Mouse (Mus musculus): ENCODE results near the gene Hfe. TPM values are rescaled to one million over a fixed set of nuclear protein-coding genes. Genes with fewer than 3 reads are reported as not detected.
A peak's percentile ranks its signal among the peaks of the same experiment; 100 is the strongest.

Hfe gene
- polyA plus RNA-seq, 1 experiment from 2014 or later = 10.3 TPM

DNA sequence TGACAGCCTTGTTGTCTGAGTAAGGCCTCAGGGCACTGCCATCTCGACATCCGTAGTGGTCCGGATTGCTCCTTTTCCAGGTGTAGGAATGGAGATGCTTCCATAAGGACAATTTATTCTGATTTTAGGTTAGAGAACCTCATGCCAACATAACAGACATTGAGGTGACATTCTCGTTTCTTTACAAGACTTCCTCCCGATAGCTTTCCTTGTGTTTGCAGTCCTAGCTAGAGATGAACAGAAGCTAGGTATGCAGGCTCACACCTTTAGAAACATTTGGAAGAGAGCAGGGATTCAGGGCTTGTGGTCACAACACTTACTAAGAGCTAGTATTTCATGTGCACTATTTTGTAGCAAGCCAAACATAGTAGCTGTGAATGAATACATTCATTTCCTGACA lies 32.6 kb upstream of the Hfe start:
- Histone ChIP-seq H3K36me3 (no peaks in the 10 kb centered on the region), H3K9me3 (no peaks in the 10 kb centered on the region), H3K27me3 (replicated peaks) (no peaks in the 10 kb centered on the region), H3K4me2 (no peak overlapping the region), H3K9ac (0 out of 2 replicates have a peak overlapping the region, but pooled peaks have one; percentile 2), H3K27ac (replicated peaks) (no peak overlapping the region), H3K4me3 (no peak overlapping the region), H3K4me1 (peaks cover 42% of the 10 kb centered on the region)
- 86% methylated on average over 5 of the region's 5 CpGs for WGBS
- no peak for ATAC-seq (ENCODE audit: extremely low read depth, insufficient number of reproducible peaks, low FRiP score, low TSS enrichment)

DNA sequence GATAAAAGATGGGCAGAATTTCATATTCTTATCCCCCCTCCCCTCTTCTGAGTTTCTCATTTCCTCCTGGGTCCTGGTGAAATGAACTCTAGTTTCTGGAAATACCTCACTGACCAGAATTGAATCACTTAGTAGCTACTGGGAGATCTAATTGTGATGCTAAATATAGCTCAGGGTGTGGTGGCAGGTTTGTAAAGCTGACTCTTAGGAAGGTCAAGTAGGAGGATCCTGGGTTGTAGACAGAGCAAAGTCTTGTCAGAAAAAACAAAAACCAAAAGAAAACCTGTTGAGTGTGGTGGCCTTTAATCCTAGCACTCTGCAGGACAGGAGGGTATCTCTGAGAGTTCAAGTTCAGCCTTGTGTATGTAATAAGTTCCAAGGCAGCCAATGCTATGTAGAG lies 31.4 kb upstream of the Hfe start:
- H3K27me3 ChIP-seq (replicated peaks) = no peaks in the 10 kb centered on the region
- H3K4me3 ChIP-seq = no peak overlapping the region
- H3K27ac ChIP-seq (replicated peaks) = 0 out of 2 replicates have a peak overlapping the region, but pooled peaks have one; percentile 28
- no peak for ATAC-seq (ENCODE audit: extremely low read depth, insufficient number of reproducible peaks, low FRiP score, low TSS enrichment)
- peak overlapping the region; percentile 37 for H3K4me2 ChIP-seq
- H3K36me3 ChIP-seq = no peaks in the 10 kb centered on the region
- H3K4me1 ChIP-seq = peaks cover 36% of the 10 kb centered on the region
- H3K9me3 ChIP-seq = no peaks in the 10 kb centered on the region
- H3K9ac ChIP-seq = 0 out of 2 replicates have a peak overlapping the region, but pooled peaks have one; percentile 30

- Histone ChIP-seq H3K27me3 (replicated peaks) (no peaks in the 10 kb centered on the region), H3K9ac (peak overlapping the region; percentile 98; the same call in 1 of the 2 replicates), H3K4me3 (peak overlapping the region; percentile 74; the same call in 1 of the 2 replicates), H3K4me1 (peaks cover 35% of the 10 kb centered on the region), H3K27ac (replicated peaks) (peak overlapping the region; percentile 100; the same call in 1 of the 2 replicates), H3K36me3 (no peaks in the 10 kb centered on the region), H3K9me3 (no peaks in the 10 kb centered on the region), H3K4me2 (peak overlapping the region; percentile 98)
- ATAC-seq (ENCODE audit: extremely low read depth, insufficient number of reproducible peaks, low FRiP score, low TSS enrichment) = no peak
- WGBS = 52% methylated on average over 5 of the region's 5 CpGs
These were observed 30.3 kb upstream of the Hfe start for GRCm38 (mm10) chr13:23740910-23741309.

DNA sequence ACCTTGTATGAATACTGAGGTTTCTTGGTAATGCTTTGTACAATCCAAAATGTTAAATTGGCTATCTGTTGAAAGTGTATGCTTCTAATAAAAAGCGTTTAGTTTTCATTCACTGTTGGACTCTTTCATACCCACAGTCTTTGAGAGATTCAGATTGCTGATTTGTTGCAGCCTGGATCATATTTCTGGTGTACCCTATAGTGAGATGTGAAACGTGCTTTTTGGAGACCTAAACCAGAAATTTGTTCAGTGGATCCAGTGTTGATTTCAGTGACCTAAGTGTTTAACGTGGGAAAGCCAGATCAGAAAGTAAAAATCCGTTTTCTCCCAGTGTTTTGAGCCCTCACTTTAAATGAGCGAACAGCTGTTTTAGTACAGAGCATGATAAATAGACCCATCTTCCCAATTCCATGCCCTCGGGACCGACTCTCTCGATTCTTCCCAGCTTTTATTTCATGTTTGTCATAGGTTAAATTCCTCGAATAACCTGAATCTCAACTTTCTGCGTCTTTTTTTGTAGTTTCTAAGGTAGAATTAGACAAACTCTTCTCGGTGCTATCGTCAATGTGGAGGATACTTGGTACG lies 29.7 kb upstream of the Hfe start:
- no peak for ATAC-seq (ENCODE audit: extremely low read depth, insufficient number of reproducible peaks, low FRiP score, low TSS enrichment)
- Histone ChIP-seq H3K9ac (peak overlapping the region; percentile 98), H3K4me3 (peak overlapping the region; percentile 74), H3K36me3 (no peaks in the 10 kb centered on the region), H3K27me3 (replicated peaks) (no peaks in the 10 kb centered on the region), H3K4me1 (peaks cover 32% of the 10 kb centered on the region), H3K27ac (replicated peaks) (peak overlapping the region; percentile 100), H3K9me3 (no peaks in the 10 kb centered on the region), H3K4me2 (peak overlapping the region; percentile 98)
- 29% methylated on average over 13 of the region's 13 CpGs for WGBS

- peaks cover 32% of the 10 kb centered on the region for H3K4me1 ChIP-seq
- H3K36me3 ChIP-seq = no peaks in the 10 kb centered on the region
- H3K27ac ChIP-seq (replicated peaks) = peak overlapping the region; percentile 100
- peak overlapping the region; percentile 98 for H3K9ac ChIP-seq
- H3K4me2 ChIP-seq = peak overlapping the region; percentile 98
- H3K9me3 ChIP-seq = no peaks in the 10 kb centered on the region
- under 1% methylated on average over 14 of the region's 14 CpGs for WGBS
- no peaks in the 10 kb centered on the region for H3K27me3 ChIP-seq (replicated peaks)
- H3K4me3 ChIP-seq = peak overlapping the region; percentile 74
- no peak for ATAC-seq (ENCODE audit: extremely low read depth, insufficient number of reproducible peaks, low FRiP score, low TSS enrichment)
These were observed 29.2 kb upstream of the Hfe start for GRCm38 (mm10) chr13:23739922-23740252.

GRCm38 (mm10) chr13:23739069-23739921 lies 28.6 kb upstream of the Hfe start:
- Histone ChIP-seq H3K27ac (replicated peaks) (peak overlapping the region; percentile 100), H3K9me3 (no peaks in the 10 kb centered on the region), H3K27me3 (replicated peaks) (no peaks in the 10 kb centered on the region), H3K4me2 (peak overlapping the region; percentile 98), H3K4me3 (peak overlapping the region; percentile 74), H3K36me3 (no peaks in the 10 kb centered on the region), H3K9ac (peak overlapping the region; percentile 98), H3K4me1 (peaks cover 28% of the 10 kb centered on the region)
- under 1% methylated on average over 39 of the region's 39 CpGs for WGBS
- peak; percentile 79 for ATAC-seq (ENCODE audit: extremely low read depth, insufficient number of reproducible peaks, low FRiP score, low TSS enrichment)

- WGBS = under 1% methylated on average over 38 of the region's 38 CpGs
These were observed 28.0 kb upstream of the Hfe start, which contains the start of gene Hist1h1c for GRCm38 (mm10) chr13:23738677-23739068. TSS of gene Hist1h1c (plus strand) at chr13:23738808.

DNA sequence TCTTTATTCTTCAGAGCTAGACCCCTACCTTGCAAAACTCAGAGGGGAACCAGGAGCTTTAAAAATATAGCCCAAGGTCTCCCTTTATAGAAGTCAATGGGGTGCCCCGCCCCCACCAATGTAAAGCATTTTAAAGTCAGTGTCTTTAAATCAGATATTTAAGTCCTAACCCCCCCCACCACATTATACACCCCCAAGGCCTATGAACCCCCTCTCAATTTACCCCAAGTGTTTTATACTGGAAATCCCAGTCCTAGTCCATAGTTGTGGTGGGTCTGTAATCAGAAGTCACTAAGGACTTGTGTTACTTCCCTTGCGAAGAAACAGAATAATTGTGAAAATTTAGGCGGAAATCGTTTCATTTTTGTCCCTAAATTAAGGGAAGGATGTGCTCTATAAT lies 27.4 kb upstream of the Hfe start:
- WGBS = 19% methylated on average over 4 of the region's 4 CpGs
- Histone ChIP-seq H3K4me2 (peak overlapping the region; percentile 98), H3K36me3 (no peaks in the 10 kb centered on the region), H3K4me3 (peak overlapping the region; percentile 74), H3K27me3 (replicated peaks) (no peaks in the 10 kb centered on the region), H3K9me3 (no peaks in the 10 kb centered on the region), H3K4me1 (peaks cover 23% of the 10 kb centered on the region), H3K9ac (peak overlapping the region; percentile 98), H3K27ac (replicated peaks) (peak overlapping the region; percentile 100)
- no peak for ATAC-seq (ENCODE audit: extremely low read depth, insufficient number of reproducible peaks, low FRiP score, low TSS enrichment)

More at GRCm38 (mm10) chr13:23738677-23739068, 28.0 kb upstream of the Hfe start, which contains the start of gene Hist1h1c:
- Histone ChIP-seq H3K27ac (replicated peaks) (peak within 1 kb of the TSS; percentile 100), H3K9ac (peak within 1 kb of the TSS; percentile 98), H3K36me3 (no peaks in the 10 kb centered on the region), H3K4me2 (peak within 1 kb of the TSS; percentile 98), H3K27me3 (replicated peaks) (no peaks in the 10 kb centered on the region), H3K4me1 (peaks cover 23% of the 10 kb centered on the region), H3K9me3 (no peaks in the 10 kb centered on the region), H3K4me3 (peak within 1 kb of the TSS; percentile 74)
- ATAC-seq (ENCODE audit: extremely low read depth, insufficient number of reproducible peaks, low FRiP score, low TSS enrichment) = peak; percentile 76

DNA sequence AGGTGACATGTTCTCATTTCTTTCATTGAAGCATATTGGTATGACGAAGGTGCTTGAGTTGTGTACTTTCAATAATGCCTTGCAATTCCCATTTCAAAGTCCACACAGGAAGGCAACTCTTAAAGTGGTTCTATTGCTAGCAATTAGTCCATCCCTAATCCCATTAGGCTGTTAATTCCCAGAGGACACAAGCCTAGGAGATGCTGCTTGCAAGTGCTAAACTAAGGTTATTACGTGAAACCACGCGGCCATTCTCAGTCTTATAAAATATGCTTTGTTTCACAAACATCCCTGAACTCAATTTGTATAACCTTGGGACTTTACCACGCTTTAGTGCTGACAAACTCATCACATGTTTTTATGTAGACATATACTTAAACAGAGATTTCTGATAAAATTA lies 26.4 kb upstream of the Hfe start:
- Histone ChIP-seq H3K36me3 (no peaks in the 10 kb centered on the region), H3K9ac (no peak overlapping the region), H3K4me2 (no peak overlapping the region), H3K9me3 (no peaks in the 10 kb centered on the region), H3K27ac (replicated peaks) (no peak overlapping the region), H3K27me3 (replicated peaks) (no peaks in the 10 kb centered on the region), H3K4me3 (no peak overlapping the region), H3K4me1 (peaks cover 19% of the 10 kb centered on the region)
- 87% methylated on average over 5 of the region's 5 CpGs for WGBS
- no peak for ATAC-seq (ENCODE audit: extremely low read depth, insufficient number of reproducible peaks, low FRiP score, low TSS enrichment)

DNA sequence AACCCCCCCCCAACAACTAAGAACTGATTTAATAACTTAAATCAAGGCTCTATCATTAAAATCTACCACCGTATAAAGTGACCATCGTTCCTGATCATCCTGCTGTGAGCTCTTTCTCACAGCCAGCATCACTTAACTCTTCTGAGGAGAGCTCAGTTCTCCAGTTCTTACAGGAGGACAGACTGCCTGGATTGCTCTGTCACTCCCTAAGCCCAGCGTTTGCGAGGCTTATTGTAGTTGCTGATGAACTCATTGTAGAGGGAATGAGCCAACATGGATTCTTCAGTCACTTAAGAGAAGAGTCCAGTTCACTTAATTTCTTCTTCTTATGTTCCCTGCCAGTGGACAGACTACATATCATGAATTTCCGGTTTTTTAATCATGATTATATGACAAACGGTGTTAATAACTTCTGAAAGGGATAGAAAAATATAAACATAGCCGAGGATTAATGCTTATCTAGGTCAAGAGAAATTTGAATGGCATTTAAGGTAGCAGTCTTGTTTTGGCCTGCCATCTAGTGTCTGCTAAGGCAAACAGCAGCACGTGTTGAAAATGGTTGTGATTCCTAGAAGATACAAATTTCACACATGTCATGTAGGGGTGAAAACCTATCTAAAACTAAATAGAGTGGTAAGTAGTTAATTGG lies 21.6 kb upstream of the Hfe start:
- no peaks in the 10 kb centered on the region for H3K27me3 ChIP-seq (replicated peaks)
- no peak overlapping the region for H3K27ac ChIP-seq (replicated peaks)
- H3K4me1 ChIP-seq = peaks cover 11% of the 10 kb centered on the region
- H3K9ac ChIP-seq = no peak overlapping the region
- no peaks in the 10 kb centered on the region for H3K9me3 ChIP-seq
- ATAC-seq (ENCODE audit: extremely low read depth, insufficient number of reproducible peaks, low FRiP score, low TSS enrichment) = no peak
- no peaks in the 10 kb centered on the region for H3K36me3 ChIP-seq
- H3K4me3 ChIP-seq = no peak overlapping the region
- H3K4me2 ChIP-seq = no peak overlapping the region
- WGBS = 21% methylated on average over 8 of the region's 8 CpGs

- Histone ChIP-seq H3K9me3 (no peaks in the 10 kb centered on the region), H3K4me1 (peaks cover 11% of the 10 kb centered on the region), H3K9ac (no peak overlapping the region), H3K4me3 (no peak overlapping the region), H3K4me2 (peak overlapping the region; percentile 36), H3K27me3 (replicated peaks) (no peaks in the 10 kb centered on the region; the same call in 1 of the 2 replicates), H3K27ac (replicated peaks) (no peak overlapping the region), H3K36me3 (no peaks in the 10 kb centered on the region)
- ATAC-seq (ENCODE audit: extremely low read depth, insufficient number of reproducible peaks, low FRiP score, low TSS enrichment) = no peak
- WGBS = 16% methylated on average over 8 of the region's 8 CpGs
These were observed 19.8 kb upstream of the Hfe start for GRCm38 (mm10) chr13:23730479-23730878.

Measured in heart, embryonic 13.5 days (tissue).